Mouse (Mus musculus) left cerebral cortex, postnatal 36 days (tissue): ENCODE results near the gene Hoxc8. TPM values are rescaled to one million over a fixed set of nuclear protein-coding genes. Genes with fewer than 3 reads are reported as not detected.

Experiments
- DNase-seq, 2 experiments: peaks; one replicate each; pipeline ENCODE4 v3.0.0; 2021 to 2022; ENCODE audit warnings: low spot score in 2 of 2, mixed read lengths in 1 of 2
- intact Hi-C: fragments of 180-260 bp; cut with DNase I; formaldehyde crosslinking; loops from one replicate; pipeline ENCODE4 v1.15.1; 2025
- total RNA-seq, 2 experiments: library from RNA; stranded (reverse); gene quantifications; 2 replicates each; pipeline ENCODE4 v1.2.3; 2021

Hoxc8 gene
- total RNA-seq = not detected

- DNase-seq = no peak
- intact Hi-C loops = no loop called here
Measured at GRCm38 (mm10) chr15:102990461-102991397, at the start of gene Hoxc8. Gene Hoxc8, plus strand, starts transcription at chr15:102990607.

- intact Hi-C loops = no loop called here
- no peak for DNase-seq
Measured at GRCm38 (mm10) chr15:102942739-102943467, 47.5 kb upstream of the Hoxc8 start.

GRCm38 (mm10) chr15:102943468-102943813 is 47.0 kb upstream of the Hoxc8 start:
- DNase-seq = no peak
- intact Hi-C loops = no loop called here

GRCm38 (mm10) chr15:102945185-102946077 is 45.0 kb upstream of the Hoxc8 start:
- intact Hi-C loops = loop anchor here (5.0 kb wide), 1 partner anchor 52 kb away; the partner anchor contains the start of gene Hoxc6
- DNase-seq = no peak

- no peak for DNase-seq
- intact Hi-C loops = loop anchor here (5.0 kb wide), 1 partner anchor 50 kb away; the partner anchor contains the start of gene Hoxc6
Measured at GRCm38 (mm10) chr15:102947276-102947675, 43.1 kb upstream of the Hoxc8 start.

- intact Hi-C loops = loop anchor here (5.0 kb wide), 1 partner anchor 48 kb away; the partner anchor contains the start of gene Hoxc6
Measured at GRCm38 (mm10) chr15:102948842-102949241, 41.6 kb upstream of the Hoxc8 start.

GRCm38 (mm10) chr15:102949696-102950095 is 40.7 kb upstream of the Hoxc8 start:
- DNase-seq = no peak
- intact Hi-C loops = loop anchor here (5.0 kb wide), 1 partner anchor 48 kb away; the partner anchor contains the start of gene Hoxc6

More at GRCm38 (mm10) chr15:102948842-102949241, 41.6 kb upstream of the Hoxc8 start:
- no peak for DNase-seq

- no peak for DNase-seq
- intact Hi-C loops = no loop called here
Measured at GRCm38 (mm10) chr15:102950877-102951276, 39.5 kb upstream of the Hoxc8 start.

- intact Hi-C loops = no loop called here
- no peak for DNase-seq
Measured at GRCm38 (mm10) chr15:102953561-102953960, 36.8 kb upstream of the Hoxc8 start.

GRCm38 (mm10) chr15:102954192-102955006 is 36.0 kb upstream of the Hoxc8 start, which contains the start of gene Hoxc11:
Gene Hoxc11, plus strand, starts transcription at chr15:102954427.
- intact Hi-C loops = no loop called here
- DNase-seq = no peak

GRCm38 (mm10) chr15:102955007-102955382 is 35.4 kb upstream of the Hoxc8 start:
- intact Hi-C loops = no loop called here
- DNase-seq = no peak

- no peak for DNase-seq
- intact Hi-C loops = no loop called here
Measured at GRCm38 (mm10) chr15:102955833-102956640, 34.4 kb upstream of the Hoxc8 start.

GRCm38 (mm10) chr15:102956906-102957305 is 33.5 kb upstream of the Hoxc8 start:
- intact Hi-C loops = no loop called here

GRCm38 (mm10) chr15:102959663-102960191 is 30.7 kb upstream of the Hoxc8 start:
- DNase-seq = no peak
- intact Hi-C loops = no loop called here

More at GRCm38 (mm10) chr15:102956906-102957305, 33.5 kb upstream of the Hoxc8 start:
- no peak for DNase-seq

GRCm38 (mm10) chr15:102961728-102962127 is 28.7 kb upstream of the Hoxc8 start:
- DNase-seq = no peak
- intact Hi-C loops = no loop called here

GRCm38 (mm10) chr15:102962492-102962891 is 27.9 kb upstream of the Hoxc8 start:
- DNase-seq = no peak
- intact Hi-C loops = no loop called here

- intact Hi-C loops = no loop called here
- DNase-seq = no peak
Measured at GRCm38 (mm10) chr15:102963259-102963658, 27.1 kb upstream of the Hoxc8 start.
